Mouse (Mus musculus) kidney, adult 10 weeks (tissue): Measurements from ENCODE around the gene Acads. TPM values are rescaled to one million over a fixed set of nuclear protein-coding genes. Genes with fewer than 3 reads are reported as not detected.

ENCODE experiments used
- polyA plus RNA-seq: library from polyadenylated mRNA; stranded (reverse); fragments of 350-450 nt; fragmentation: Illumina TruSeq; extraction: RNeasy Lipid Tissue Mini Kit (QIAGEN cat#74804); gene quantifications from one replicate; pipeline ENCODE4 v1.2.3, GENCODE M21; 2014; ENCODE audit warnings: low read depth, low replicate concordance

Gene Acads
- polyA plus RNA-seq = 4.5 TPM

DNA sequence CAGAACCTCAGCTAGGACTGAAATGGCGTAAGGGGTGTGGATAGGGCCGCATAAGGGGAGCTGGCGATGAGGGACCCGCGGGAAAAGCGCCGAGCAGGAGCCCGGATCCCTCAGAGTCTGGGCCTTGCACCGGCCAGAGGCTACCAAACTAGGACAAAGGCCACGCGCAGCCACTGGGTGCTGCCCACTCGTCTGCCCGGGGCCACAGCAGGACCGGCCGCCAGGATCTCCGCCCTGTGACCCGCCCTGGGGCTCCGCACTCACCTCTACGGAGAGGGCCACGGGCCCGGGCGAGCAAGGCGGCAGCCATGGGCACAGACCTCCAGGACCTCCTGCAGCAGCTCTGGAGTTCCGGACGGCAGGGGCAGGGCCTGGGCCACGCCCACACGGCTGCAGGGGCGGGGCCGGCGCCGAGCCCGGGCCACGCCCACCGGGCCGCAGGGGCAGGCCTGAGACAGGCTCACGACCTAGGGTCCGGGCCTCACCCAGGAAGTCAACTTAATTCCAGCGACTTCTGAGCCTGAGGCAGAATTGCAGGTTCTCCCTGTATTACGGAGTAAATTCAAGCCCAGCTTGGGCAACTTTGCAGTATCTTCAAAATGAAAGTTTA is at the start of gene Acads:
Gene Acads (minus strand): TSS at position 386 of the 610 bp plus-strand sequence.

DNA sequence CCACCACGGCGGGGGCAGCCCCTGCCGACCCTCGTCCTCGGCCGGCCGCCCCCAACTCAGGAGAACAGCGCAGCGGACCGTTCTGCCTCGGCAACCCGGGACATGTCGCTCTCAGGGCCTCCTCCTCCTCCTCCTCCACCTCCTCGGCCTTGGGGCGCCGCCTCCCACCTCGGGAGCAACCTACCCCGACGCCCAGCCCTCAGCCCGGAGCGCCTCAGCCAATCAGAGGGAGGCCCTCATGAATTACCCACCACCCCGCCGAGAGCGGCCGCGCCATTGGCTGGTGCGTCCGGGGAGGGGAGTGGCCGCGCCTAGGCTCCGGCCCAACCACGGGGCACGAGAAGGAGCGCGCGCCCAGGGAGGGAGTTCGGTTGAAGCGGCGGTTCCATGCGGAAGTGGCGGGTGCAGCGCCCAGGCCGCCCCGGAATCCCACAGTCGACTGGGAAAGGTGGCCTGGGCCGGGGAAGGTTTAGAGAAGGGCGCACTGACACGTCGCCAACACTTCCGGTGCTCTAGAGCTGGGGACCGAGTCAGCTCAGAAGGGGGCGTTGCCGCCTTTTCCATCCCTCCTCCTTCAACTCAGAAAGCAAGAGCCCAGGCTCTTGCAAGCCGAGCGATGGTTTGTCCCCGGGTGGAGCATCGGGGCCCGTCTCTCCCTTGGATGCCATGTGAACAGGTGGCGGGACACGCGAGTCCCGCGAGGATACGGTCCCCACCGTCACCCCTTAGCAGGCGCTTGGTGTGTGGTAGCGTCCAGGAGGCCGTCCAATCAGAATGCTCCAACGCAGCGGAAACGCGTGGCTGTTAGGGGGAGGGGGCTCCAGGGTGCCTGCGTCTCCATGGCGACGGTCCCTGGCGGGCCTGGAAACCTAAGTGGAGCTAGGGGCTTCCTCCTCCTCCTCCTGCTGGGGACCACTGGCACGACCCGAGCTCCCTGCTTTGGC is 39.2 kb upstream of the Acads start, which contains the start of gene Mlec:
Gene Mlec (minus strand): TSS at position 140 of the 944 bp plus-strand sequence.

DNA sequence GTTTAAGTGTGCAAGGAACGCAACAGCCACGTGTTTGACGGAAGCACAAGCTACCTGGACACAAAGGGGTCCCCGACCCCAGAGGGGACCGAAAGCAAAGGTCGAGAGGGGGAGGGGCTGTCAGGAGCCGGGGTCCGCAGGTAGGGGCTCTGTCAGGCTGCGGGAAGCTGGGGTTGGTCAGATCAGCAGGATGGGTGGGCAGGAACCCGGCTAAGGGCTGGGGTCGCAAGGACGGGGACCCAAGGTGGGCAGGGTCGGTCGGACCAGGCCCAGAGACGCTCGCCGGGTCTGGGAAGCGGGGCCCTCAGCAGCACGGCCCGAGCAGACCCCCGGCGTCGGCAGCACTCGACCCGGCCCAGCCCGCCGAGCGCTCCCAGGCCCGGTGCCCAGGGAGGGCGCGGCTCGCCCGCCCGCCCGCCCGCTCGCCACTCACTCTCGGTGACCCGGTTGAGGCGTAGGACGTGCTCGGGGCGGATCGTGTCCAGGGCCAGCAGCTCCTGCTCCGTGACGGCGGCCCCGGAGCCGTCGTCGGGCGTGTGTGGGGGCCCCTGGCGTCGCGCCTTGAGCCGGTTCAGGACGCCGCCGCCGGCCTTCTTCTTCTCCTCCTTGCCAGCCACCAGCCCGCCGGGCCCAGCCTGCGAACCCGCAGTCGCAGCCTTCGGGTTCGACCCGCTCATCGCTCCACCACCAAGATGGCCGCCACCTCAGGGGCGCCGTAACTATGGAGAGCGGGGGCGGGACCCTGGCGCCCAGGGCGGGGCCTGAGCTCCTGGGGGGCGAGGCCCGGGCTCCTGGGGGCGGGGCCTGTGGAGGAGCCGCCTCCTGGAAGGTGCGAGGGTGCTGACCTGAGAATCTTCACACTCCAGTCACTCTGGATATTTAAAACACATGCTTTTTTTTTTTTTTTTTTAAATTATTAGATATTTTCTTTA is 15.4 kb upstream of the Acads start, which contains the start of gene Unc119b:
Gene Unc119b (minus strand): TSS at position 742 of the 932 bp plus-strand sequence.

DNA sequence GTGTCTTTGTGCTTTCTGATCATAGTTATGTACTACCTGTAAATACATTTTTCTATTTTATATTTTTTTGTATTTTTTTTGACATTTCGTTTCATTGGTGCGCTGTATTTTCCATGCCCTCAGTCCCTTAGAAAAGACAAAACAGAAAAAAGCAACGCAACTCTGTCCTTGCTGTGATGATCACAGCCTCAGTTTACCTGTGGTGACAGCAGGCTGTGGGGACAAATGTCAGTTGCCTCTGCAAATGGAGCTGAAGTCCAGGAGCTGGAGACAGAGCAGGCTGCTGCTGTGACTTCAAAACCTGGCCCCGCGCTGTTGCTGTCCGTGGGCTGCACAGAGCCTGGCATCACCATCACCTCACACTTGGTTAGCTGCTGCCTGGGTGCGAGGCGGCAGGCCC is 21.0 kb downstream of the Acads start, which contains the start of gene Gm10401:
Gene Gm10401 (minus strand): TSS at position 101 of the 400 bp plus-strand sequence.

Other genes starting within 250 kb of the Acads start
- gene Oasl2, start 222.4 kb downstream of the Acads start, polyA plus RNA-seq = 15.1 TPM
- not detected for gene Oasl1, start 196.1 kb downstream of the Acads start, polyA plus RNA-seq
- gene 2210016L21Rik, start 177.2 kb downstream of the Acads start, polyA plus RNA-seq = 1.8 TPM
- not detected for gene Hnf1a, start 148.3 kb downstream of the Acads start, polyA plus RNA-seq
- gene Sppl3, start 108.2 kb downstream of the Acads start, polyA plus RNA-seq = 31.7 TPM
- gene Gm10401, start 21.1 kb downstream of the Acads start, polyA plus RNA-seq = not detected
- gene Unc119b, start 15.6 kb upstream of the Acads start, polyA plus RNA-seq = 13.2 TPM
- gene Mlec, start 38.8 kb upstream of the Acads start, polyA plus RNA-seq = 173 TPM
- gene Cabp1, start 75.0 kb upstream of the Acads start, polyA plus RNA-seq = 0.20 TPM
- 16.9 TPM for gene Pop5, start 116.5 kb upstream of the Acads start, polyA plus RNA-seq
- gene Rnf10, start 153.6 kb upstream of the Acads start, polyA plus RNA-seq = 22.2 TPM
- gene Coq5, start 160.3 kb upstream of the Acads start, polyA plus RNA-seq = 13.8 TPM
- 435 TPM for gene Dynll1, start 181.7 kb upstream of the Acads start, polyA plus RNA-seq
- gene Srsf9, start 207.8 kb upstream of the Acads start, polyA plus RNA-seq = 34.4 TPM
- 52.5 TPM for gene Gatc, start 221.8 kb upstream of the Acads start, polyA plus RNA-seq
- 10.1 TPM for gene Triap1, start 221.9 kb upstream of the Acads start, polyA plus RNA-seq
- gene Cox6a1, start 229.6 kb upstream of the Acads start, polyA plus RNA-seq = 120 TPM